Mouse (Mus musculus) midbrain, postnatal 0 days (tissue): Measurements from ENCODE around the gene Epb41l2. TPM values are rescaled to one million over a fixed set of nuclear protein-coding genes. Genes with fewer than 3 reads are reported as not detected.

Experiments
- ATAC-seq: fragments of 200-750 bp; cut with Nextera tagmentation; 2 replicates; pipeline ENCODE4 v1.8.0; 2017; ENCODE audit warnings: moderate number of reproducible peaks, mild to moderate bottlenecking, moderate TSS enrichment, moderate library complexity; ENCODE audit not compliant: low FRiP score
- DNase-seq: peaks from one replicate; pipeline ENCODE4 v3.0.0-alpha.2; 2015; ENCODE audit warnings: low spot score
- H3K27ac ChIP-seq: fragments of 300-500 bp; sonication (generic); 2 replicates; pipeline ENCODE4 v1.5.1; 2014; ENCODE audit warnings: low read depth, mild to moderate bottlenecking, low read length, mixed read lengths
- H3K27me3 ChIP-seq: fragments of 300-500 bp; sonication (generic); 2 replicates; pipeline ENCODE4 v1.6.1; 2014; ENCODE audit warnings: low read length, control low read depth, mixed read lengths; ENCODE audit not compliant: insufficient read depth
- H3K36me3 ChIP-seq: fragments of 300-500 bp; sonication (generic); 2 replicates; pipeline ENCODE4 v1.6.1; 2014; ENCODE audit warnings: low read length, control low read depth, mixed read lengths; ENCODE audit not compliant: insufficient read depth
- H3K4me1 ChIP-seq: fragments of 300-500 bp; sonication (generic); 2 replicates; pipeline ENCODE4 v1.6.1; 2014; ENCODE audit warnings: mild to moderate bottlenecking, control low read depth, antibody characterized with exemption, low read length, mixed read lengths; ENCODE audit not compliant: insufficient read depth
- H3K4me2 ChIP-seq: fragments of 300-500 bp; sonication (generic); 2 replicates; pipeline ENCODE4 v1.6.1; 2014; ENCODE audit warnings: low read depth, mild to moderate bottlenecking, low read length, mixed read lengths; ENCODE audit not compliant: poor library complexity, severe bottlenecking
- H3K4me3 ChIP-seq: fragments of 300-500 bp; sonication (generic); 2 replicates; pipeline ENCODE4 v1.5.1; 2014; ENCODE audit warnings: low read depth, mild to moderate bottlenecking, low read length, moderate library complexity
- H3K9ac ChIP-seq: fragments of 300-500 bp; sonication (generic); replicated peaks from 2 replicates; pipeline ENCODE4 v1.6.1; 2014; ENCODE audit warnings: mild to moderate bottlenecking, low read length, moderate library complexity, mixed read lengths; ENCODE audit not compliant: poor library complexity, severe bottlenecking
- H3K9me3 ChIP-seq: fragments of 300-500 bp; sonication (generic); 2 replicates; pipeline ENCODE4 v1.6.1; 2016; ENCODE audit warnings: low read length, control low read depth
- CTCF ChIP-seq: IDR thresholded peaks from 2 replicates; pipeline ENCODE4 v1.5.1; 2016; ENCODE audit warnings: antibody characterized with exemption, mild to moderate bottlenecking
- WGBS: fragments of 180-500 bp; shearing (Covaris S2); extraction: QIAGEN DNeasy Blood & Tissue Kit; methylation state at CpG from one replicate; pipeline ENCODE4 v1.1.7; 2014; 5-methylcytosine and 5-hydroxymethylcytosine counted together
- polyA plus RNA-seq: library from polyadenylated mRNA; unstranded; fragments of >200 nt; fragmentation: Nextera tagmentation; extraction: Ambion mirVana; gene quantifications from 2 replicates; pipeline ENCODE4 v1.2.1, GENCODE M21; 2015
- total RNA-seq: library from RNA; depleted of rRNA; stranded (reverse); fragments of >200 nt; gene quantifications from 2 replicates; pipeline ENCODE4 v1.2.3, GENCODE M21; 2014; rRNA removed

The Epb41l2 gene
- total and polyA plus RNA-seq, 2 experiments from 2014 or later = 21.8 to 51.7 TPM

GRCm38 (mm10) chr10:25538738-25539137 is 179.1 kb downstream of the Epb41l2 start:
- H3K27ac ChIP-seq = no peak overlapping the region
- H3K9me3 ChIP-seq = no peaks in the 10 kb centered on the region
- H3K36me3 ChIP-seq = no peaks in the 10 kb centered on the region
- H3K4me1 ChIP-seq = no peaks in the 10 kb centered on the region
- H3K27me3 ChIP-seq = no peaks in the 10 kb centered on the region
- no peak overlapping the region for H3K9ac ChIP-seq
- no peak overlapping the region for H3K4me2 ChIP-seq
- no peak overlapping the region for H3K4me3 ChIP-seq
- ATAC-seq = no peak
- no peak for DNase-seq
- 73% methylated on average over 1 of the region's 1 CpGs for WGBS
- no peak for TF ChIP-seq CTCF

DNA sequence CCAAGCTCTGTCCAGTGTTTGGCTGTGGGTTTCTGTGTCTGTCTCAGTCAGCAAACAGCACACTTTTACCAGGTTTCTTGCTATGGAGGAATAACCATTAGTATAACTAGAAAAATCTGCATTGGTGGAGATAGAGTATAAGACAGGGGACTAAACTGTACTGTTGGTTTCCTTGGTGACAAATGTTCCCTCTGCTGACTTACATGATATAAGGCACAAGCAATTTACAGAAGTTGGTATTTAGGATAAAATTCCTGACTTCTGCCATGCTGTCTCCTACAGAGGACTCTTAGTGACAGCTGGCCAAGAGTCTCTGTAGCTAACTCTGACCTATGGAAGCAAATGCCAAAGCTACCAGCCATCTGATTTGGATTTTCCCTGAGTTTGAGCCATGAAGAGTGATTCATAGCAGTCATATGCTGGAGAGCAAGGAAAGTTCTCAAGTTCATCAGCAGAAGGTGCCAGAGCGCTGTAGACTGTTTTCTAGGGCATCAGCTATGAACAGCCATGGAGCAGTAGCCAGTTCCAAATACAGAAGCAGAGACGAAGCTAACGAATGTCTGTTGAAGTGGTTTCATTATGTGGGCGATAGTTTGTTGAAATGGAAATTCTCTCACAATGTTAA is 179.7 kb downstream of the Epb41l2 start:
- Histone ChIP-seq H3K36me3 (no peaks in the 10 kb centered on the region), H3K27me3 (no peaks in the 10 kb centered on the region), H3K27ac (no peak overlapping the region), H3K4me2 (no peak overlapping the region), H3K4me1 (no peaks in the 10 kb centered on the region), H3K9me3 (no peaks in the 10 kb centered on the region), H3K4me3 (no peak overlapping the region), H3K9ac (no peak overlapping the region)
- peak; percentile 78 for TF ChIP-seq CTCF
- 75% methylated on average over 4 of the region's 4 CpGs for WGBS
- no peak for ATAC-seq
- DNase-seq = peak; percentile 54

- H3K9ac ChIP-seq = no peak overlapping the region
- DNase-seq = no peak
- no peaks in the 10 kb centered on the region for H3K9me3 ChIP-seq
- no peak overlapping the region for H3K4me2 ChIP-seq
- TF ChIP-seq CTCF = no peak
- H3K27me3 ChIP-seq = no peaks in the 10 kb centered on the region
- 89% methylated on average over 6 of the region's 6 CpGs for WGBS
- H3K4me3 ChIP-seq = no peak overlapping the region
- H3K36me3 ChIP-seq = no peaks in the 10 kb centered on the region
- no peak overlapping the region for H3K27ac ChIP-seq
- H3K4me1 ChIP-seq = no peaks in the 10 kb centered on the region
- no peak for ATAC-seq
Measured at GRCm38 (mm10) chr10:25539771-25540168, 180.2 kb downstream of the Epb41l2 start.

DNA sequence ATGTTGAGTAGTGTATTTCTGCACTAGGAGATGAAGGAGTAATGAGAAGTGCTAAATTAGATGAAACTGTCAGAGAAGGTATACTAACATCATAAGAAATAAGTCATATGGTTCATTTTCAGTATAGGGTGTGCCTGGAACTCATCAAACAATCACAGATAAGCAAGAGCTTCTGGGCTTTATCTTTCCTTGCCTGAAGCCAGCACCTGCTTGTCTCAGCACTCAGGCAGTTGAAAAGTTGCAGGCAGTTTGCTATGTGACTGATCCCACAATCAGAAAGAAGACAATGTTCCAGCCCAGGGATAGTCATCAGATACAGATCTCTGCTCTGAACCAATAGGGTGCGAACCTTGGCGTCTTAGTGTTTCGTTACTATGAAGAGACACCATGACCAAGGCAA is 181.5 kb downstream of the Epb41l2 start:
- Histone ChIP-seq H3K36me3 (no peaks in the 10 kb centered on the region), H3K4me2 (no peak overlapping the region), H3K9ac (no peak overlapping the region), H3K9me3 (no peaks in the 10 kb centered on the region), H3K27me3 (no peaks in the 10 kb centered on the region), H3K4me3 (no peak overlapping the region), H3K4me1 (no peaks in the 10 kb centered on the region), H3K27ac (no peak overlapping the region)
- WGBS = 94% methylated on average over 3 of the region's 3 CpGs
- no peak for TF ChIP-seq CTCF
- ATAC-seq = no peak
- no peak for DNase-seq

DNA sequence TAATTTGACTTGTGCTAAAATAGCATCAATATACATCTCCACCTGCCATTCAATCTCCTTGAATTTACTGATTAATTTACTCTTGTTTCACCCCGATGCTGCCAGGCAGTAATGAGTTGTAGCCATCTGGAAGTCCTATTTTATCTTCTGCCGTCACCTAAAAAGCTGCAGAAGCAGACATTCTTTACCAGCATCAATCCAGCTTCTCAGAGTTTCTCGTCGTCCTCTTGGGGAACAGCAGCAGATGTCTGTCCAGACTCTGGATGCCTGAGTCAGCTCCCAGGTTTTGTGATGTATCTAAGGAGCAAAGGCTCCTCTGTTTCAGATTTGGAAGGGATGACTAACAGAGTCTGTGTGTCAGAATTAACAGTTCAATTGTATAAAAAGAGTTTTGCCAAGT is 193.3 kb downstream of the Epb41l2 start:
- H3K9ac ChIP-seq = no peak overlapping the region
- WGBS = 65% methylated on average over 4 of the region's 4 CpGs
- H3K4me1 ChIP-seq = no peaks in the 10 kb centered on the region
- H3K36me3 ChIP-seq = no peaks in the 10 kb centered on the region
- TF ChIP-seq CTCF = no peak
- no peaks in the 10 kb centered on the region for H3K27me3 ChIP-seq
- H3K27ac ChIP-seq = no peak overlapping the region
- ATAC-seq (no peak), DNase-seq (no peak)
- H3K4me2 ChIP-seq = no peak overlapping the region
- H3K9me3 ChIP-seq = no peaks in the 10 kb centered on the region
- H3K4me3 ChIP-seq = no peak overlapping the region

- Histone ChIP-seq H3K27ac (0 out of 2 replicates have a peak overlapping the region, but pooled peaks have one; percentile 26), H3K4me3 (no peak overlapping the region), H3K27me3 (no peaks in the 10 kb centered on the region), H3K9ac (no peak overlapping the region), H3K4me1 (no peaks in the 10 kb centered on the region; the same call in 1 of the 2 replicates), H3K36me3 (no peaks in the 10 kb centered on the region), H3K4me2 (no peak overlapping the region; the same call in 1 of the 2 replicates), H3K9me3 (no peaks in the 10 kb centered on the region)
- WGBS = 20% methylated on average over 9 of the region's 9 CpGs
- no peak for TF ChIP-seq CTCF
- ATAC-seq (peak; percentile 68), DNase-seq (peak; percentile 38)
Measured at GRCm38 (mm10) chr10:25571319-25572240, 212.0 kb downstream of the Epb41l2 start.

Other genes with a start within 250 kb of the Epb41l2 start
- gene Akap7, start 51.9 kb upstream of the Epb41l2 start, total RNA-seq = 81.3 and 95.7 TPM in 2 replicates
- 70.5 and 73.2 TPM in 2 replicates for gene Akap7, start 51.9 kb upstream of the Epb41l2 start, polyA plus RNA-seq
- 0.05 TPM in 1 of 2 replicates, not detected in the other for gene Smlr1, start 176.5 kb downstream of the Epb41l2 start, total RNA-seq
- not detected in 2 replicates for gene Smlr1, start 176.5 kb downstream of the Epb41l2 start, polyA plus RNA-seq